Mouse (Mus musculus) effector memory CD4-positive, alpha-beta T cell, adult 5 months (primary cell): ENCODE data around the gene Plekhb2. TPM values are rescaled to one million over a fixed set of nuclear protein-coding genes. Genes with fewer than 3 reads are reported as not detected.

Experiments used
- polyA plus RNA-seq: library from polyadenylated mRNA; unstranded; fragments of 100-300 nt; shearing (Covaris generic); gene quantifications from one replicate; pipeline ENCODE4 v1.2.1, GENCODE M21; 2017

Plekhb2 gene
- 118 TPM for polyA plus RNA-seq

GRCm38 (mm10) chr1:34849745-34850342, at the start of gene Plekhb2:
Gene Plekhb2, plus strand, starts transcription at chr1:34849976.

GRCm38 (mm10) chr1:34842887-34843618, 6.7 kb upstream of the Plekhb2 start, which contains the start of gene Fam168b:
Gene Fam168b, minus strand, starts transcription at chr1:34843065.

Other genes starting within 250 kb of the Plekhb2 start
- gene Fam168b, start 6.9 kb upstream of the Plekhb2 start, polyA plus RNA-seq = 112 TPM